Mouse (Mus musculus): Measurements from ENCODE around the gene Thra.

DNA sequence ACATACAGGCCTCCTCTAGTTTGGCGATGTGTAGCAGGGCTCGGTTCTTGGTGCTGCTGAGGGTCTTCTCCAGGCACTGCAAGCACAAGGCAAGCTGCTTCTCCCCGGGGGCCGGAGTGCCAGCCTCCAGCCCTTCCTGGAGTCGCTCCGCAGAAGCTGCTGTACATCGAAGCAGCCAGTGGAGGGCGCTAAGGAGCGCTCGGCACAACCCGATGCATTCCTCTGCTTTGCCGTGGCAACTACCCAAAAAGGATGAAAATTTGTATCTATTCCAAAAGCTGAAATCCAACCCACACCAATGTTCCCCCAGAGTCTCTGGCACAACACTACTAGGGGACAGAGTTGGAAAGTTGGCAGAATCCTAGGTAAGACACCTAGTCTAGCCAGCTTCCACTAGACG, 22.5 kb upstream of the Thra start:
- TF ChIP-seq CTCF (IDR thresholded peaks at IDR 0.05; ENCODE audit: extremely low read depth, insufficient read depth, insufficient read length, insufficient replicate concordance) (peak; percentile 66; the same call in 1 of the 2 replicates), POLR2A (IDR thresholded peaks at IDR 0.05; ENCODE audit: low read depth, low read length) (no peak)

All from spleen, adult 2 months (tissue).